Comparison of ENCODE assay signal across 8 mouse cellular contexts in genomic region chr9:101592621-101593020, GRCm38 (mm10).
"Had no signal": no experiment of that assay in that cellular context is flagged by ENCODE, and none has a peak within 500 bp of the region (broad histone marks: within the 10 kb centered on the region; RNA-seq: fewer than 3 reads in every experiment).

No protein-coding gene starts in this region.

- DNase-seq: kidney, adult 2 months; kidney, postnatal 36 days; layer of hippocampus, postnatal 36 days; lung, adult 18-20 months; midbrain, embryonic 14.5 days; spleen, adult 18-20 months; thymus, postnatal 36 days had no signal

- ATAC-seq: intestine, embryonic 16.5 days had no signal
